Mouse (Mus musculus) left cerebral cortex, adult 2 months (tissue): ENCODE data around the gene Faap100. TPM values are rescaled to one million over a fixed set of nuclear protein-coding genes. Genes with fewer than 3 reads are reported as not detected.

ENCODE experiments used
- DNase-seq, 2 experiments: peaks; one replicate each; pipeline ENCODE4 v3.0.0; 2021 to 2022; ENCODE audit warnings: low spot score in 2 of 2, mixed read lengths in 1 of 2; ENCODE audit errors: extremely low spot score in 1 of 2
- H3K27ac ChIP-seq: fragments of 200-600 bp; 2 replicates; pipeline ENCODE4 v1.8.1; 2022
- H3K4me3 ChIP-seq: fragments of 200-600 bp; 2 replicates; pipeline ENCODE4 v1.8.1; 2022
- CTCF ChIP-seq: fragments of 200-600 bp; IDR thresholded peaks from 2 replicates; pipeline ENCODE4 v1.8.1; 2022; ENCODE audit warnings: antibody characterized with exemption, mild to moderate bottlenecking, moderate library complexity
- intact Hi-C: fragments of 180-260 bp; cut with DNase I; formaldehyde crosslinking; loops from one replicate; pipeline ENCODE4 v1.15.1; 2025
- total RNA-seq, 2 experiments: library from RNA; stranded (reverse); gene quantifications; 2 replicates each; pipeline ENCODE4 v1.2.3; 2021

Faap100 gene
- total RNA-seq, 2 experiments from 2014 or later, result 16.1 to 17.6 TPM

GRCm38 (mm10) chr11:120397602-120398001 lies 19.0 kb upstream of the Faap100 start:
- intact Hi-C loops, result no loop called here
- H3K4me3 ChIP-seq, result no peak overlapping the region
- H3K27ac ChIP-seq, result no peak overlapping the region
- DNase-seq, result no peak
- TF ChIP-seq CTCF, result no peak

DNA sequence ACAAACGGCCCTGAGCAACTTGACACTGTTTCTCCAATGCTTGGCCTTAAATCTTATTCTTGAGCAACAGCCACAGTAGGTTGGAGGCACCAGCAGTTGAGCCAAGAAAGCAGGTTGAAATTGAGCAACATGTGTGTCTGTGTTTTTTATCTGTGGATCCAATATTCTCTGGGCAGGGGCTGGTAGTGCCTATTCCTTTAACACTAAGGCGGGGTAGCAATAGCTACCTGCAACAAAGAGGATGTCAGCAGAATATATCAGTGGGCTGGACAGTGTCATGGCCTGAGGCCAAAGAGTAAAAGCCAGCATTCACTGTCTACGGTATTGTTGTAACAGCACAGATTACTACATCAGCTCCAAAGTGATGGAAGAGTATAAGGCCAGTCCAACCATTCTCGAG lies 17.1 kb upstream of the Faap100 start:
- no peak for DNase-seq
- intact Hi-C loops, result no loop called here
- H3K4me3 ChIP-seq, result no peak overlapping the region
- H3K27ac ChIP-seq, result no peak overlapping the region
- no peak for TF ChIP-seq CTCF

DNA sequence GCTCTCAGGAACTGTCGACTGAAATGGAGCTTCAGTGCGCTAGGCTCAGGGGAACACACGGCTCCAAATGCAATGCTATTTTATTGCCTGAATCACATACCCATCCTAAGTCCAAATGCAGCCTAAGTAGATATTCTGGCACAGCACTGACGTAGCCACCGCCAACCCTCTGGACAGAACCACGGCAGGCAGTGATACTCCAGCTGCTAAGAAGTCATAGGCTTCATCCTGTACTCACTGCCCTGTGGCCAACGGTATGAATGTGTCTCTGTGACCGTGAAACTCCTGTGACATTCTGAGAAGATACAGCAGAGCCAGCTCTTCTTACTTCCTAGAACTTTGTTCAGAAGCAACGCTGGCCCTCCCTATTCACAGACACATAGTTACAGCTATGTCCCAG lies 10.0 kb upstream of the Faap100 start:
- no peak overlapping the region for H3K27ac ChIP-seq
- TF ChIP-seq CTCF, result no peak
- H3K4me3 ChIP-seq, result no peak overlapping the region
- no peak for DNase-seq
- intact Hi-C loops, result no loop called here

GRCm38 (mm10) chr11:120387157-120387556 lies 8.6 kb upstream of the Faap100 start:
- intact Hi-C loops, result no loop called here
- no peak for TF ChIP-seq CTCF
- peak overlapping the region; percentile 30; the same call in 1 of the 2 replicates for H3K27ac ChIP-seq
- no peak overlapping the region for H3K4me3 ChIP-seq
- no peak for DNase-seq

GRCm38 (mm10) chr11:120386632-120387031 lies 8.1 kb upstream of the Faap100 start:
- no peak for TF ChIP-seq CTCF
- Histone ChIP-seq H3K4me3 (no peak overlapping the region), H3K27ac (peak overlapping the region; percentile 40)
- DNase-seq, result no peak
- intact Hi-C loops, result no loop called here

DNA sequence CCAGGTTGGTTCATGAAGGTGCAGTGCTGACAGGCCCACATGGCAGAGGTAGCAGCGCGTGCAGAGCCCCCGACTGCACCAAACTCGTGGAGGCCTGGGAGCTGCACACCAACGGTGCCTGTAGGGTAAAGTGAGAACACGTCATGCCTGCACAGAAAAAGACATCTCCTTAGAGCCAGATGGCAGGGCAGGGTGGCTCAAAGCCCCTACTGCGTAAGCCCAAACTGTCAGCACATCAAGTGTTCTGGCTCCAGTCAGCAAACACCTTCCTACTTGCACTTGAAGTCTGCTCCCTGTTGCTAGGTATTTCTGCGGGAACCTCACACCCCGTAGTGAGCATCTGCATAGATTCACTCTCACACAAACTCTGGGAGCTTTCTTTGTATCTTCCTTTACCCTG lies 3.9 kb upstream of the Faap100 start:
- no peak overlapping the region for H3K27ac ChIP-seq
- no peak overlapping the region for H3K4me3 ChIP-seq
- DNase-seq, result peak in 1 of 2 experiments; percentile 32
- intact Hi-C loops, result no loop called here
- no peak for TF ChIP-seq CTCF

GRCm38 (mm10) chr11:120381157-120381556 lies 2.6 kb upstream of the Faap100 start:
- H3K4me3 ChIP-seq, result no peak overlapping the region
- intact Hi-C loops, result no loop called here

GRCm38 (mm10) chr11:120380271-120380670 lies 1.7 kb upstream of the Faap100 start:
- H3K27ac ChIP-seq, result no peak overlapping the region
- intact Hi-C loops, result no loop called here
- DNase-seq, result no peak
- no peak overlapping the region for H3K4me3 ChIP-seq
- TF ChIP-seq CTCF, result no peak

More at GRCm38 (mm10) chr11:120381157-120381556, 2.6 kb upstream of the Faap100 start:
- no peak for DNase-seq
- H3K27ac ChIP-seq, result no peak overlapping the region
- no peak for TF ChIP-seq CTCF

GRCm38 (mm10) chr11:120378031-120378610 lies 443 bp downstream of the Faap100 start:
- H3K27ac ChIP-seq, result peak overlapping the region; percentile 70
- DNase-seq, result no peak
- peak overlapping the region; percentile 73 for H3K4me3 ChIP-seq
- intact Hi-C loops, result no loop called here
- no peak for TF ChIP-seq CTCF

GRCm38 (mm10) chr11:120377337-120377736 lies 1.2 kb downstream of the Faap100 start:
- intact Hi-C loops, result no loop called here
- no peak overlapping the region for H3K4me3 ChIP-seq
- H3K27ac ChIP-seq, result no peak overlapping the region
- DNase-seq, result no peak
- TF ChIP-seq CTCF, result no peak

DNA sequence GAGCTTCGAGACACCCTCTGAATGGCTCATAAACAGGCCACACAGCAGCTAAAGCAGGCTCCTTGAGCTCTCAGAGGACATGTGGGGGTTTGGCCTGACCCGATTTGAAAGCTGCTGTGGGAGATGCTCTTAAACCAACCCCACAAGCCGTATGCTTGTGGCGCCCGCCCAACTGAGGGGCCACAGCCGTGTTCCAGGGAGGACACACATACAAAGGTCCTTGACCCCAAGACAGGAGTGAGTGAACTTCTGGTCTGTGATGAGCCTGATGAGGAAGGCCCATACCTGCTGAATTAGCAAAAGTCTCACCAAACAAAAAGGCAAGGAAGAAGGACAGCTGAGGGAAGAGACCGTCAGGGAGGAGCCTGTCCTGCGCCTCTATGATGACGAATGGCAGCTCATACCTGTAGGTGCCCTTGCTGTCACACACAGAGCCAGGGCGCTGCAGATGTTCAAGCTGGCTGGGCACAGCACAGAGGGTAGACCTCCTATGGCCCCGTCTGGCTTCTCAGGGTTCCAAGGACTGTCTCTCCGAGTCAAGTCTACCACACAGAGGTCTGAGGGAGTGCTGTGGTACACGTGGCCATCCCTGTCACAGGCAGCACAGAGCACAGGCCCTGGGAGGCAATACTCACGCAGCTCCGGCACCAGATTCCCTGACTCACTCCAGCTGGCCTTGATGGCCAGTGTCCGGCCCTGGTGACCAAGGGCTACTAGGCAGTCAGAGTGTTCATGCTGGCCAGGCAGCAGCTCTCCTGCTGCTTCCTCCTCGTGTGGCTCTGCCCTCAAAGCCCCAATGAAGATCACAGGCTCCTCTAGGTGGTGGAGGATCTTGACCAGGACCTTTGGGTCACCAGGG lies 2.0 kb downstream of the Faap100 start:
- Histone ChIP-seq H3K4me3 (no peak overlapping the region), H3K27ac (no peak overlapping the region)
- no peak for DNase-seq
- no peak for TF ChIP-seq CTCF
- intact Hi-C loops, result no loop called here

DNA sequence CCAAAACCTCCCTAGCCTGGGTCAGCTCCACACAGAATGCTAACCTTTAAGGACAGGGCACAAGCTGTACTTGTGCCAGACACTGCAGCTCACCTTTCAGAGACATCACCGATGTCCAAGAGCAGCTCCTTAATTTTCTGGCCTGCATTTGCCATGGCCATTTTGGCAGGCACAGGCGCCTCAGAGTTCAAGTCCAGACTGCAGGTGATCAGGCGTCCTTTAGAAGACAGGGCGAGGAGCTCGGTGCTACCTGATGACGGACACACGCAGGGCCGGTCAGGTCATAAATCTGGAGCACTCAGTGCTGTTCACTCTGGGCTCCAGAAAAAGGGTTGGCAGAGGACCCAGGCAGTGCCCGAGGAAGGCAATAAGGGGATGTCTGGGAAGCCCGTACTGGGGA lies 3.2 kb downstream of the Faap100 start:
- intact Hi-C loops, result no loop called here
- Histone ChIP-seq H3K4me3 (no peak overlapping the region), H3K27ac (no peak overlapping the region)
- no peak for TF ChIP-seq CTCF
- no peak for DNase-seq
